Mouse (Mus musculus): ENCODE measurements around the gene Akr1cl. TPM values are rescaled to one million over a fixed set of nuclear protein-coding genes. Genes with fewer than 3 reads are reported as not detected.

Akr1cl gene
- polyA plus RNA-seq, 1 experiment from 2014 or later = 0.20 TPM

DNA sequence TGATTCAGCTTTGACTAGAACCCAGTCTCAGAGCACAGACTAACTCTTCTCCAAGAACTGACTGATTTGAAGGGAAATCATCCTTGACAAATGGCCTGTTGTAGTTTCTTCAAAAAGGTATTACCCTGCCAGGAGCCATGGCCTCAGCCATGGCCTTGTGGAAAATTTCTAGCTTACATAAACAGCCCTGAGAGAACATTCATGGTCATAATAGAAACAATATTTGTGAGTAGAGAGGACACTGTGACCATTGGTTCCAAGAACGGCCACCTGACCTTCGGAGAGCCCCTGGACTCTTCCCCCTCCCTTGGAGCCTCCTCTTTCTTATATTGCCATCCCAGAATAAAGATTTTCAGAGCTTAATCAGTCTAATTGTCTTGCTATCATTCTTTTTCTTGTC is 10.9 kb upstream of the Akr1cl start:
- Histone ChIP-seq H3K4me1 (replicated peaks) (no peaks in the 10 kb centered on the region), H3K27me3 (no peaks in the 10 kb centered on the region), H3K4me2 (no peak overlapping the region), H3K4me3 (replicated peaks) (no peak overlapping the region), H3K9me3 (replicated peaks) (no peaks in the 10 kb centered on the region), H3K9ac (no peak overlapping the region), H3K27ac (replicated peaks) (no peak overlapping the region), H3K36me3 (replicated peaks) (no peaks in the 10 kb centered on the region)
- 55% methylated on average over 2 of the region's 2 CpGs for WGBS (ENCODE audit: insufficient replicate concordance)
- no peak for ATAC-seq (ENCODE audit: insufficient read depth)

DNA sequence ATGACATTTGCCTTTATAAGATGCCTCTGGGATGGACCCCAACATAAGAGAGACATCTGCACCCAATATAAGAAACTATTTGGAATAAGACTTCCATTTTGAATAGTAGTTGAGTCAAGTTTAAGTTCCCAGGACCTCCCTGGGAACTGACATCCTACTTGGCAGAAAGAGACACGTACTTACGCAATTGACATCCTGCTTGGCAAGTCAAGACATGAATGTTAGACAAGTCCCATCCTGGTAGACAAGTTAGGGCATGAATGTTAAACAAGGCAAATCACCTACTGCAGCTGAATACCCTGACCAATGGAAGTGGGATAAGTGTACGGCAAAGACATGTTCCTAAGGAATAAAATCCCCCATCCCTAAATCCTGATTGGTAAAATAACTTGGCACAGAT is 9.3 kb upstream of the Akr1cl start:
- Histone ChIP-seq H3K9ac (no peak overlapping the region), H3K27ac (replicated peaks) (no peak overlapping the region), H3K4me1 (replicated peaks) (no peaks in the 10 kb centered on the region), H3K4me3 (replicated peaks) (no peak overlapping the region), H3K27me3 (no peaks in the 10 kb centered on the region), H3K9me3 (replicated peaks) (no peaks in the 10 kb centered on the region), H3K4me2 (no peak overlapping the region), H3K36me3 (replicated peaks) (no peaks in the 10 kb centered on the region)
- 73% methylated on average over 3 of the region's 3 CpGs for WGBS (ENCODE audit: insufficient replicate concordance)
- ATAC-seq (ENCODE audit: insufficient read depth) = no peak

DNA sequence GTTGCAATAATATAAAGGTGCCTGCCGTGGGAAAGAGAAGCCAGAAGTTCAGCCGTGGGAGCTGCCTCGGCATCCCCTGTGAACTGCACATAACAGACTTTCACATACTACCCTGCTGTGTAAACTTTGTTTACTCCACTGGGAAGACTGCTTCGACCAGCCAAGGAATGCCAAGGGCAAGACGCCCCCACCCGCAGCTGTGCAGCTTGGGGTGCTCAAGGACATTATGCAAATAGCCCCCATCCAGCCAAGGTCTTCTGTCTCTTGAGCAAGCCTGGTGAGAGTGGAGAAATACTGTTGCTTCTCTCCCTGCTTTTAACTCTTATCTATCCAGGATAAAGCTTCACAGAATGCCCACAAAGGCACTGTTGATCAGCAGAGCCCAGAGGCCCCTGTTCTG is 8.2 kb upstream of the Akr1cl start:
- Histone ChIP-seq H3K4me1 (replicated peaks) (no peaks in the 10 kb centered on the region), H3K27ac (replicated peaks) (no peak overlapping the region), H3K9ac (no peak overlapping the region), H3K36me3 (replicated peaks) (no peaks in the 10 kb centered on the region), H3K9me3 (replicated peaks) (no peaks in the 10 kb centered on the region), H3K4me2 (no peak overlapping the region), H3K27me3 (no peaks in the 10 kb centered on the region), H3K4me3 (replicated peaks) (no peak overlapping the region)
- WGBS (ENCODE audit: insufficient replicate concordance) = 70% methylated on average over 6 of the region's 6 CpGs
- ATAC-seq (ENCODE audit: insufficient read depth) = no peak

DNA sequence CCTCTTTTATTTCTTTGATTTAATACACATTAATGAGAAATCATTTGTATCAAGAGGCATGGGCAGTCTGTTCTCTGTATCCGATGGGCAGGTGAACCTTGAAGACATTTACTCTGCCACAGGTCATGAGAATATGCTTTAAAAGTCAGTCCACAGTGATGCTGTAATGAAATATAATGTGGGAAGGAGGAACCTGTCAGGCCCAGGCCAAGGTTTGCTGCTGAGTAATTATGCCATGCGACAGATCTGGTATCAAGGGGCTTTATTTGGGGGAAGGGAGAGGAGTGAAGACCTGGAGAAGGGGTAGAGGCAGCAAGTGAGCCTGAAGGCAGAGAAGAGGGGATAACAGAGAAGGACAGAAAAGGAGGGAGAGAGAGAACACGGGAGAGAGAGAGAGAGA is 7.1 kb upstream of the Akr1cl start:
- Histone ChIP-seq H3K36me3 (replicated peaks) (no peaks in the 10 kb centered on the region), H3K4me2 (no peak overlapping the region), H3K9ac (no peak overlapping the region), H3K27ac (replicated peaks) (no peak overlapping the region), H3K9me3 (replicated peaks) (no peaks in the 10 kb centered on the region), H3K4me3 (replicated peaks) (no peak overlapping the region), H3K4me1 (replicated peaks) (no peaks in the 10 kb centered on the region), H3K27me3 (no peaks in the 10 kb centered on the region)
- 57% methylated on average over 3 of the region's 3 CpGs for WGBS (ENCODE audit: insufficient replicate concordance)
- ATAC-seq (ENCODE audit: insufficient read depth) = no peak

DNA sequence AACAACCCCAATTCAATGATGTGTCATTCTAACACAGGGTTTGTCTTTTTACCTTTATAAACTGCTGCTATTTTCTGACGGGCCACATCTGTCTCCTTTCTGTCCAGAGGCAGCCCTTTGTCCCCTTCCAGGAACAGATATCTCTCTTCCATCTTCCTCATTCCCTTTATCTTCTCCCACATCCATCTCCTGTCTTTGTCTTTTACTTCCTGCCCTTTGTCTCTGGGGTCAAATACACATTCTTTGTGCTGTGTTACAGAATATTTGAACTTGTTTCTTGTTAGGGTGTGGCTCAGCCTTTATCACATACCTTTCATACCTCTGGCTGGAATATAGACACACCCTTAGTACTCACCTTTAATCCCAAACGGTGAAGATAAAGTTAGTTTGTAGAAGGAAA is 5.0 kb upstream of the Akr1cl start:
- Histone ChIP-seq H3K36me3 (replicated peaks) (no peaks in the 10 kb centered on the region), H3K9me3 (replicated peaks) (no peaks in the 10 kb centered on the region), H3K4me3 (replicated peaks) (no peak overlapping the region), H3K9ac (no peak overlapping the region), H3K27ac (replicated peaks) (no peak overlapping the region), H3K4me1 (replicated peaks) (no peaks in the 10 kb centered on the region), H3K4me2 (no peak overlapping the region), H3K27me3 (no peaks in the 10 kb centered on the region)
- 35% methylated on average over 2 of the region's 2 CpGs for WGBS (ENCODE audit: insufficient replicate concordance)
- no peak for ATAC-seq (ENCODE audit: insufficient read depth)

DNA sequence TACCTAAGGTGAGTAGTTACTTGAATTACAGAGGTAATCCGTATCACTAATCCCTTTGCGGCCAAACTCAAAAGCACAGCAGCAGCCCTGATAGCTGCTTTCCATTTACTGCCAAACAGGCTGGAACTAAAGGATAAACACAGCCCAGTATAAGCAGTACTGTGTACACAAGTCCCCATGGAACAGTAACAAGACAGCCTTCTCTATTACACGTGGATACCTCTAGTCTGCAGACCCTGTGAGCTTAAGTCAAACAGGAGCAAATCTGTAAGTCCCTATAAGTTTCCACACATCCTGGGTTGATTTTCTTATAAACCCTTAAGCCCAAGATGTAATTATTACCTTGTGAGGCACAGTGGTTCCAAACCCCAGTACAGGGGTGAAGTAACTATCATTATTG is 3.0 kb upstream of the Akr1cl start:
- Histone ChIP-seq H3K36me3 (replicated peaks) (no peaks in the 10 kb centered on the region), H3K9me3 (replicated peaks) (no peaks in the 10 kb centered on the region), H3K4me2 (no peak overlapping the region), H3K9ac (no peak overlapping the region), H3K27me3 (no peaks in the 10 kb centered on the region), H3K27ac (replicated peaks) (no peak overlapping the region), H3K4me1 (replicated peaks) (no peaks in the 10 kb centered on the region), H3K4me3 (replicated peaks) (no peak overlapping the region)
- WGBS (ENCODE audit: insufficient replicate concordance) = 45% methylated on average over 3 of the region's 3 CpGs
- ATAC-seq (ENCODE audit: insufficient read depth) = no peak

DNA sequence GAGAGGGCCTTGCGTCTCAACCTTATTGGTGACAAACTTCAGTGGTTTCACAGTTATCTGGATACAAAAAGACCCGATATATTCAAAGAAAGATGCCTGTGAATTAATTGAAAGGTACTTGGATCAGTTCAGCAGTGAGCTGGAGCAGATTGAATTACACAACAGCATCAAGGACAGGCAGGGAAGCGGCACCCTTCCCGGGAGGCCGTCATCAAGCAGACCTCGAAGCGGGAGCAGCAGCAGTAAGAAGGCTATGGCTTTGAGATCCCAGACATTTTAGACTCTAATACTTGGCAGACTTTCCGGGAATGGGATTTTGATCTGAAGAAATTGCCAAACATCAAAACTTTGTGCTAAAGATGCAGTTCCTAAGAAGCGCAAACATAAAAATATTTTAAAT is 4.4 kb downstream of the Akr1cl start:
- H3K4me2 ChIP-seq = no peak overlapping the region
- no peaks in the 10 kb centered on the region for H3K9me3 ChIP-seq (replicated peaks)
- no peaks in the 10 kb centered on the region for H3K36me3 ChIP-seq (replicated peaks)
- no peak for ATAC-seq (ENCODE audit: insufficient read depth)
- no peaks in the 10 kb centered on the region for H3K27me3 ChIP-seq
- H3K27ac ChIP-seq (replicated peaks) = no peak overlapping the region
- no peaks in the 10 kb centered on the region for H3K4me1 ChIP-seq (replicated peaks)
- WGBS (ENCODE audit: insufficient replicate concordance) = 64% methylated on average over 9 of the region's 9 CpGs
- no peak overlapping the region for H3K4me3 ChIP-seq (replicated peaks)
- no peak overlapping the region for H3K9ac ChIP-seq

DNA sequence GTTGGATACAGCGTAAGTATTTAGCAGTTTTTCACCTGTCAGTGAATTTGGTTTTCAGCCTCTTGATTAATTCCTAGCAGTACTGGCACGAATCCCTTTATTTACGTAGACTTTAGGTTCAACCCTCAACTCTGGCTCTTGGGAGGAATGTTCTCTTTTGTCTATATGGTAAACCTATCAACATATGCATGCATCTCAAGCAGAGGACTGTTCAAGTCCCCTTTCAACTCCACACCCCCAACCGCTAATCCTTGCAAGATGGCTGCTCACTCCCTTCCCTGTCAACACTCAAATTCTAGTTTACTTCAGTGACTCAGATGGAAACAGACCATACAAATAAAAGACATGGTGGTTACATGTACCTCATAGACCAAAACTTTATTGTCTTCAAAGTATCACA is 19.8 kb downstream of the Akr1cl start:
- no peak overlapping the region for H3K27ac ChIP-seq (replicated peaks)
- H3K9ac ChIP-seq = no peak overlapping the region
- no peaks in the 10 kb centered on the region for H3K4me1 ChIP-seq (replicated peaks)
- ATAC-seq (ENCODE audit: insufficient read depth) = no peak
- no peaks in the 10 kb centered on the region for H3K27me3 ChIP-seq
- H3K9me3 ChIP-seq (replicated peaks) = no peaks in the 10 kb centered on the region
- no peaks in the 10 kb centered on the region for H3K36me3 ChIP-seq (replicated peaks)
- no peak overlapping the region for H3K4me3 ChIP-seq (replicated peaks)
- no peak overlapping the region for H3K4me2 ChIP-seq
- 81% methylated on average over 4 of the region's 4 CpGs for WGBS (ENCODE audit: insufficient replicate concordance)

DNA sequence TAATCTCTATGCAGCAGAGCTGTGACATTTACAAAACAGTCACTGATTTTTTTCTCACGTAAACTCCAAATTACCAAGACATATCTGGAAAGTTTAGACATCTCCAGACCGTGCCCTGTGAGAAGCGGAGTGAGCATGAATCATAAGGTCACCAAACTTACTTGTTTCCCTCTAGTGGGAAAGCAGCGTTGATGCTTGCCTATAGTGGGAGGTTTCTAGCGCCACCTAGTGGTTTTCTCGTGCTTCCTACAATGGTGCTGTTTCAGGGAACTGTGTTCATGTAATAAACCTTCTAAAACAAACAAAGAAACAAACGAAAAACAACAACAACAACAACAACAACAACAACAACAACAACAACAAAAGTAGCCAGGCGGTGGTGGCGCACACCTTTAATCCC is 22.4 kb downstream of the Akr1cl start:
- Histone ChIP-seq H3K36me3 (replicated peaks) (no peaks in the 10 kb centered on the region), H3K4me3 (replicated peaks) (no peak overlapping the region), H3K9ac (no peak overlapping the region), H3K4me1 (replicated peaks) (no peaks in the 10 kb centered on the region), H3K27ac (replicated peaks) (no peak overlapping the region), H3K4me2 (no peak overlapping the region), H3K9me3 (replicated peaks) (no peaks in the 10 kb centered on the region), H3K27me3 (no peaks in the 10 kb centered on the region)
- 9% methylated on average over 9 of the region's 9 CpGs for WGBS (ENCODE audit: insufficient replicate concordance)
- ATAC-seq (ENCODE audit: insufficient read depth) = no peak

DNA sequence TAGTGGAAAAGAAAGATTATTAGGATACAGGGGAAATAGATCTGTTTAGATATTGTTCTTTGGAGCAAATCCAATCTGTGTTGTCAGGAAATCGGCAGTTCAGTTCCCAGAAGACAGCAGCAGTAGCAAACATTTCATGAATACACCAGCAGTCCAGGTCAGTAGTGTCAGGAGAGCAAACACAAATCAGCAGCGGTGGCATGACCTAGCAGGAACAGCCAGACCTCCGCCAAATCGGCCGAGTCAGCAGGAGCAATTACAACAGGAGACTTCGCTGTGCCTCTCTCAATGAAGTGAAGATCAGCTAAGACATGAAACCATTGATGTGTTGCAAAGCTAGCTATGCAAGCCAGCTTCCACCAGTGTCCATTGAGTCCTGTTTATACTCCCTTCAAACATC is 27.0 kb downstream of the Akr1cl start:
- H3K4me1 ChIP-seq (replicated peaks) = no peaks in the 10 kb centered on the region
- no peaks in the 10 kb centered on the region for H3K36me3 ChIP-seq (replicated peaks)
- no peak overlapping the region for H3K27ac ChIP-seq (replicated peaks)
- no peak overlapping the region for H3K4me2 ChIP-seq
- H3K9ac ChIP-seq = no peak overlapping the region
- H3K4me3 ChIP-seq (replicated peaks) = no peak overlapping the region
- H3K9me3 ChIP-seq (replicated peaks) = no peaks in the 10 kb centered on the region
- ATAC-seq (ENCODE audit: insufficient read depth) = no peak
- 74% methylated on average over 6 of the region's 6 CpGs for WGBS (ENCODE audit: insufficient replicate concordance)
- no peaks in the 10 kb centered on the region for H3K27me3 ChIP-seq

DNA sequence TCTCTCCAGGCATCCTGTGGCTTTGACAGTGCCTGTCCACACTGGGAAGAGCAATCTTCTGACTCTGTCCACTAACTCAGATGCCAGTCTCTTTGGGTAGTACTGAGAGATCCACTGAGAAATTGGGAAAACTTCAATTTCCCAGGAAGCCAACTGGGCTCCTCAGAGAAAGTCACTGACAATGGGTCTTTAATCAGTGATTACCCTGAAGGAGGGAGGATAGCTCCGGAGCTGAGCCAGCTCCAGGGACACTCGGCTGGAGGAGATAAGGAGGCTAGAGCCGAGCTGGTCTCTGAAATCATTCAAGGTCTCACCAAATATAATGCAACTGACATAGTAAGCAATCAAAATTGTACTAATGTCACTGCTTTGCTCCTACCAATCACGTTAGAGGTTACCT is 28.0 kb downstream of the Akr1cl start:
- no peak for ATAC-seq (ENCODE audit: insufficient read depth)
- Histone ChIP-seq H3K9me3 (replicated peaks) (no peaks in the 10 kb centered on the region), H3K36me3 (replicated peaks) (no peaks in the 10 kb centered on the region), H3K4me1 (replicated peaks) (no peaks in the 10 kb centered on the region), H3K9ac (no peak overlapping the region), H3K4me3 (replicated peaks) (no peak overlapping the region), H3K4me2 (no peak overlapping the region), H3K27me3 (no peaks in the 10 kb centered on the region), H3K27ac (replicated peaks) (no peak overlapping the region)
- WGBS (ENCODE audit: insufficient replicate concordance) = 54% methylated on average over 4 of the region's 4 CpGs

DNA sequence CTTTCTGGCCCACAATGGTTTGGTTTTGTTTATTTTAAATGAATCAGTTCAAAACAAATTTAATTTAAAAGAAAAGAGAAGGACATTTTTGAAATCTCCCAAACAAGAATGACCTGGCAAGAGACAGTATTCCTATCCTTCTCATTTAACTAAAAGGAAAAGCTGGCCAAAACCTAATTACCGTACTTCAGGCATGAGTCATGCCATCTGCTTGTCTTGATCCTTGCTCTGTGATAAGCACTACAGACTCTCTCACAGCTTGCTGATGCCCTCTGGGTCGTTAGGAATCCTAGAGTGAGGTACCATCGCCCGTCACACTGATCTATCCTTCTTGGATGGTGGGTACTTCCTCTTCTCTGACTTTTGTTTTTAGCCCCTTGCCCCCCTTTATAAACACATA is 39.4 kb downstream of the Akr1cl start:
- Histone ChIP-seq H3K36me3 (replicated peaks) (no peaks in the 10 kb centered on the region), H3K4me3 (replicated peaks) (no peak overlapping the region), H3K27ac (replicated peaks) (no peak overlapping the region), H3K9me3 (replicated peaks) (no peaks in the 10 kb centered on the region), H3K9ac (no peak overlapping the region), H3K4me2 (no peak overlapping the region), H3K4me1 (replicated peaks) (no peaks in the 10 kb centered on the region), H3K27me3 (no peaks in the 10 kb centered on the region)
- ATAC-seq (ENCODE audit: insufficient read depth) = no peak
- WGBS (ENCODE audit: insufficient replicate concordance) = 49% methylated on average over 4 of the region's 4 CpGs

All from liver, embryonic 15.5 days (tissue).